Mouse (Mus musculus) macrophage (primary cell): ENCODE results near the gene Dgcr2. TPM values are rescaled to one million over a fixed set of nuclear protein-coding genes. Genes with fewer than 3 reads are reported as not detected.

Source experiments
- H3K27ac ChIP-seq: fragments of 350-480 bp; formaldehyde crosslinking; 2 replicates; pipeline ENCODE4 v1.9.0; 2021
- H3K36me3 ChIP-seq: fragments of 350-480 bp; formaldehyde crosslinking; 2 replicates; pipeline ENCODE4 v1.9.0; 2021; ENCODE audit errors: inconsistent target
- H3K4me3 ChIP-seq: fragments of 350-480 bp; formaldehyde crosslinking; 2 replicates; pipeline ENCODE4 v1.9.0; 2021; ENCODE audit errors: inconsistent target
- H3K79me2 ChIP-seq: fragments of 350-480 bp; formaldehyde crosslinking; 2 replicates; pipeline ENCODE4 v1.9.0; 2021; ENCODE audit errors: inconsistent target
- WGBS: methylation state at CpG from one replicate; pipeline ENCODE4 v1.1.7; 2026; ENCODE audit warnings: inconsistent platforms; ENCODE audit not compliant: missing documents; 5-methylcytosine and 5-hydroxymethylcytosine counted together
- polyA plus RNA-seq: library from polyadenylated mRNA; stranded (reverse); fragments of 250-400 nt; gene quantifications from 3 replicates; pipeline ENCODE4 v1.2.4, GENCODE M21; 2018; ENCODE audit warnings: inconsistent platforms

Dgcr2 gene
- polyA plus RNA-seq, 1 experiment from 2014 or later = 13.7 TPM

DNA sequence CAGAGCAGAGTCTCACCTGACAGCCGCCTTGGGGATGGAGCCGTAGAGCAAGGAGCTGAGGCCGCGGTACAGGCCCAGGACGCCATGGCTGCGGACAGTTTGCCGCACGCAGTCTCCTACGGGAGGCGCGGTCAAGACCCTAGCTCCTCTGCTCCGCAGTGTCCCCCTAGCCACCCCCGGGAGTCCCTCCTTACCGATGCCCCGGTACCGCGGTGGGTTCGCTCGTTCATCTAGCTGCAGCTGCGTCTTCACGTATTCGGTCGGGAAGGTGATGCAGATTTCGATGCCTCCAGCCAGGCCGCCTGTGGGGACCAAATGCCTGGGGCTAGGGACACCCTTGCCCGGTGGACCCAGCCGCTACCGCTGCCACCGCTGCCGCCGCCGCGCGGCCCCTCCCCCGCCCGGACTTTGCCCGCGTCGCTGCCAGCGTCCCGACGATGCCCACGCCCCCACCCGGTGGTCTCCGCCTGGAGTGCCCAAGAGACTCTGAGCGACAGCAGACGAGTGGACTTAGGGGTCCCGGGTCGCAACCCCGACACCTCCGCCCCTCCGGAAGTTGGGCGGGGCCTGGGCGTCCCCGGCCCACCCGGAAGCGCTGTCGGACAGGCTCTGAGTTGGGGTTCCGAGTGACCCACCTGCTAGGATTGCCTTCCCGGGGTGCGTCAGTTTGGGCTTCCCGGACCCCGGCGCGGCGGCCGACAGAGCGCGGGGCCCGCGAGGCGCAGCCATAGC lies 29.2 kb upstream of the Dgcr2 start:
- Histone ChIP-seq H3K79me2 (peaks cover 2% of the 10 kb centered on the region; the same call in 1 of the 2 replicates), H3K36me3 (0 out of 2 replicates have a peak, but pooled peaks cover 5% of the 10 kb centered on the region), H3K27ac (no peak overlapping the region), H3K4me3 (peak overlapping the region; percentile 38)
- WGBS = 7% methylated on average over 66 of the region's 72 CpGs

- Histone ChIP-seq H3K79me2 (peaks cover 7% of the 10 kb centered on the region; the same call in 1 of the 2 replicates), H3K36me3 (0 out of 2 replicates have a peak, but pooled peaks cover 5% of the 10 kb centered on the region), H3K4me3 (peak overlapping the region; percentile 95), H3K27ac (peak overlapping the region; percentile 83)
- WGBS = 0% methylated on average over 14 of the region's 14 CpGs
Measured at GRCm38 (mm10) chr16:17922163-17922538, 23.8 kb upstream of the Dgcr2 start.

- WGBS = under 1% methylated on average over 47 of the region's 47 CpGs
- Histone ChIP-seq H3K36me3 (0 out of 2 replicates have a peak, but pooled peaks cover 5% of the 10 kb centered on the region), H3K27ac (peak overlapping the region; percentile 83), H3K4me3 (peak overlapping the region; percentile 95), H3K79me2 (peaks cover 7% of the 10 kb centered on the region; the same call in 1 of the 2 replicates)
Measured at GRCm38 (mm10) chr16:17921325-17922162, 23.2 kb upstream of the Dgcr2 start.

DNA sequence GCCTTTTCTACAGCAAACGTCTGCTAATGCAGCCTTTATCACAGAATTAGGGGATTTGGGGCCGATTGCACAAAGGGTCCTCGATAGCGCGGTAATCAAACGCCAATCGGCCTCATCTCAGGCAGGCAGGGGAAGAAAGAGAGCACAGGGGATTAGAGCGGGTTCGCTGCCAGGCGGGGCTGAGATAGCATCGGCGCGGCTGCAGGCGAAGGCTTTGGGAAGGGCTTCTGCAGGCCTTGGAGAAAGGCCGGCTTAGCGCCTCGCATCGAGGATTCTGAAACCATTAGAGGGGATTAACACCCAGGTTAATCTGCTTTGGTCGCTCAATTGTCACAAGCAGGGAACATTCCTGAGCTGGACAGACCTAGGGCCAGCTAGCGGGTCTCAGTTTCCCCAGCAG lies 22.2 kb upstream of the Dgcr2 start:
- Histone ChIP-seq H3K27ac (no peak overlapping the region), H3K4me3 (no peak overlapping the region), H3K79me2 (peaks cover 7% of the 10 kb centered on the region; the same call in 1 of the 2 replicates), H3K36me3 (0 out of 2 replicates have a peak, but pooled peaks cover 4% of the 10 kb centered on the region)
- WGBS = 89% methylated on average over 20 of the region's 20 CpGs

DNA sequence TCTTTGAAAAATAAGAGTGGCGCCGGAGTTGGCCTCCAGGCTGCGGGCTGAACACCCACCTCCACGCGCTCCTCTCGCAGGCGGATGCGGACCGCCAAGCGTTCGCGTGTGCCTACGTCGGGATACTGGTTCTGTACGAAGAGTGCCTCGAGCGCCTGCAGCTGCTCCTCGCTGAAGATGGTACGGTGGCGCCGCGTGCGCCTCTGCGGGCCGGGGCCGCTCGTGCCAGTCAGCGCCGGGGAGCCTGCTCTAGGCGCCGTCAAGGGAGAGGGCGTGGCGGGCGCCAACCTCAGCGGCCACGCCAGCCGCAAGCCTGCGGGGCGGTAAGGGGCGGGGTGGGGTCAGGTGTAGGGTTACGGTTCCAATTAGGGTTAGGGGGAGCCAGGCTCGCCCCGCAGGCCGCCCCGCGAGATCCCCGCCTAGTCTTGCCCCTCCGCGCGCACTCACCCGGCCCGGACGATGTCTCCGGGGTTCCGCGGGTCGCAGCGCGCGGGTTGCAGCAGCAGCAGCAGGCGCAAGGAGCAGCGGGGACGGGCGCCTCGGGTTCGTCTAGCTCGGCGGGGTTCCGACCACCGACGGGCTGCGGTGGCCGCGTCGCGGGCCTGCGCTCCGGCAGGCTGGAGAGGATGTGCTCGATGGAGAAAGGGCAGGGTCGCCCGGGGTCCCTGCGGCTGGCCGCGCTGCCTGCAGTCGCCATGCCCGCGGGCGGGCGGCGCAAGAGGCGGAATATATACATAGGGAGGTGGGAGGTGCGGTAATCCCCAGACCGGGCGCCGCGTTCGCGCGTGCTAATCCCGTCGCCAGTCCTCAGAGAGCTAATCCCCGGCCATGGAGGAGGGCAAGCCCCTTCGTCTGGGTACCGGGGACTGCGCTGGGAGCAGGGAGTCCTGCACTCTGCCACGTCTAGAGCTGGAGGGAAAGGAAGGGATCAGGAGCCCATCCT lies 16.2 kb upstream of the Dgcr2 start, which contains the start of gene Gsc2:
TSS of gene Gsc2 (minus strand) at position 753 of the 943 bp plus-strand sequence.
- peaks cover 14% of the 10 kb centered on the region for H3K79me2 ChIP-seq
- 2% methylated on average over 97 of the region's 106 CpGs for WGBS
- no peak within 1 kb of the TSS for H3K27ac ChIP-seq
- H3K4me3 ChIP-seq = no peak within 1 kb of the TSS
- H3K36me3 ChIP-seq = no peaks in the 10 kb centered on the region

GRCm38 (mm10) chr16:17911052-17911595 lies 12.8 kb upstream of the Dgcr2 start, which contains the start of gene Ess2:
Gene Ess2 (minus strand): TSS chr16:17911348.
- H3K36me3 ChIP-seq = peaks cover 33% of the 10 kb centered on the region
- peaks cover 14% of the 10 kb centered on the region for H3K79me2 ChIP-seq
- peak within 1 kb of the TSS; percentile 22; the same call in 1 of the 2 replicates for H3K27ac ChIP-seq
- peak within 1 kb of the TSS; percentile 86 for H3K4me3 ChIP-seq
- under 1% methylated on average over 35 of the region's 35 CpGs for WGBS

DNA sequence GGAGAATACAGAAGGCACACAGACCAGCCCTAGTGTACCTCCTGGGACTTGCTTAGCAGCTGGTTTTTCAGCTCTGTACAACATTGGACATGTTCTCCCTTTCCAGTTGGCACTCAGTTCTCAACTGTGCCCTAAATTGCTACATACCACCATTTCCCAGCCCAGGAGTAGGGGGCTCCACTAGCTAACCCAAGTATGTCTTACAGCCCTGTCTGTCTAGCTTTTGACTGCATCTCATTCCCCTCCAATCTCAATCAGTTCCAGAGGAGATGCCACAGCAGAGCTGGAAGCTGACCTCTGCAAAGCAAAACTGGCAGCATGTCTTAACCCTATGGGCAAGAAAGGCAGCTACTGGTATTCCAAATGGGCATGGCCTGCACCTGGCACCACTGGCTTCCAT lies 2.3 kb downstream of the Dgcr2 start:
- Histone ChIP-seq H3K4me3 (no peak overlapping the region), H3K36me3 (peaks cover 9% of the 10 kb centered on the region), H3K79me2 (peaks cover under 1% of the 10 kb centered on the region; the same call in 1 of the 2 replicates), H3K27ac (no peak overlapping the region)

GRCm38 (mm10) chr16:17893923-17894322 lies 4.4 kb downstream of the Dgcr2 start, which contains the start of gene Tssk1:
Gene Tssk1 (plus strand): TSS chr16:17894223.
- H3K27ac ChIP-seq = no peak within 1 kb of the TSS
- H3K79me2 ChIP-seq = peaks cover 21% of the 10 kb centered on the region
- H3K4me3 ChIP-seq = no peak within 1 kb of the TSS
- H3K36me3 ChIP-seq = no peaks in the 10 kb centered on the region
- 93% methylated on average over 2 of the region's 2 CpGs for WGBS

- Histone ChIP-seq H3K27ac (no peak overlapping the region), H3K4me3 (no peak overlapping the region), H3K79me2 (peaks cover 34% of the 10 kb centered on the region), H3K36me3 (no peaks in the 10 kb centered on the region)
- WGBS = 52% methylated on average over 3 of the region's 3 CpGs
Measured at GRCm38 (mm10) chr16:17892606-17893005, 5.8 kb downstream of the Dgcr2 start.

DNA sequence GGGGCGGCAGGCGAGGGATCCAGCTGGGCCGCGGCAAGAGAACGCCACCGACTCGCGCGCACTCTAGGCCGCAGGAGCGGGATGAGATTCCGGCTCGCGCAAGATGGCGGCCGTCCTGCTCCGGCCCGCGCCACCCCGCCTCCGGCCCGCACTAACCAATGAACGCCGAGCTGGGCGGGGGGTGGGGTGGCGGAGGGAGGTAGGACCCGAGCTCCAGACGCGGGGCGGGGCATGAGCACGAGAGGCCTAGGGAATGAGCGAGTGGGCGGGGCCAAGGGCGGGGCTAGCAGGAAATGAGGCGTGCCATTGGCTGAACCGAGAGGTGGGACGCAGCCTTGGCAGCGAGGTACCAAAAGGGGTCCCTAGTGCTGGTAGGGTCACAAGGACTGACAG lies 6.8 kb downstream of the Dgcr2 start, which contains the start of gene Gm20518:
TSS of gene Gm20518 (minus strand) at position 105 of the 393 bp plus-strand sequence.
- Histone ChIP-seq H3K36me3 (no peaks in the 10 kb centered on the region), H3K79me2 (peaks cover 45% of the 10 kb centered on the region), H3K4me3 (peak within 1 kb of the TSS; percentile 55), H3K27ac (no peak within 1 kb of the TSS)
- WGBS = under 1% methylated on average over 23 of the region's 38 CpGs

DNA sequence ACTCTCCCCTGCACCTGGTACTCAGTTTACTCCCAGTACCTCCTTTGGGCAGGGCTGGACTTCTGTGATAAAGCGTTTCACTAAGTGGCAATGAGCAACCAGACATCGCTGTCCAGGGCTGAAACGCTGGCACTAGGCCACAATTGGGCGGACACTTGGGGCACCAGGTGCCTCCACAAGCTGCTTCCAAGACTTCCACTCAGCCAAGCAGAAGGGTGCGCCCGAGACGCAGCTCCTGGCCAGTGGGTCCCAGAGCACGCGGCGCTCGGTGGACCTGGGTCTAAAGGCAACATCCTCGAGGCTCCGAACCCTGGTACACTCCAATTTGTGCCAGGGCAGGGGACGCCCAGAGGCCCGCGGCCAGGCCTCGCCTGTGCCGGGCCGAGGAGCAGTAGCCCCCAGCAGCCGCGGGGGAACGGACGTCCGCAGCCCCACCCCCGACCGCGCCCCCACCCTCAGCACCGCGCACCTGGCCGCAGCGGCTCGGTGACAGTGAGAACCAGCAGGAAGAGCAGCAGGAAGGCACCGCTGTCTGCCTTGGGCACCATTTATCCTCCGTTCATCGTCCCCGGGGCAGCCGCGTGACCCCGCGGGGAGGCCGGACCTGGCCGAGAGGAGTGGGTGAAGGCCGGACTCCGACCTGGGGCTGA lies 7.3 kb downstream of the Dgcr2 start:
- Histone ChIP-seq H3K27ac (no peak overlapping the region), H3K36me3 (no peaks in the 10 kb centered on the region), H3K4me3 (peak overlapping the region; percentile 55), H3K79me2 (peaks cover 50% of the 10 kb centered on the region)
- 0% methylated on average over 40 of the region's 44 CpGs for WGBS

DNA sequence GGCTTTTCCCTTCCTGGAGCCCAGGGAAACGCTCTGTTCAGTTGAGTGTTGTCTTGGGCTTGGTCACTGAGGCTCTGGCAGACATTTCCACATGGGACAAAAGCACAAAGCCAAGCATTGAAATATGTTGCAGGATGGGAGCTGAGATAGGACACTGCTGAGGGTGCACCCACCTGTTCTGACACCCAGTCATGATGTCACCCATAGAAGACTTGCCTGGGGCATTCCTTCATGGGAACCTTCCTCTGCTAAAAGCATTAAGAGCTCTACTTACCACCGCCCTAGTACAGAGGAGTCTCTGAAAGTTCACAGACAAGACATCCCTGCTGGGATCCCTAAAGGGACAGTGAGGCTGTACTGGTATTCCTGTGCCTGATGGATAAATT lies 8.0 kb downstream of the Dgcr2 start:
- H3K27ac ChIP-seq = no peak overlapping the region
- peaks cover 57% of the 10 kb centered on the region for H3K79me2 ChIP-seq
- peak overlapping the region; percentile 55 for H3K4me3 ChIP-seq
- WGBS = 82% methylated on average over 2 of the region's 2 CpGs
- H3K36me3 ChIP-seq = no peaks in the 10 kb centered on the region

DNA sequence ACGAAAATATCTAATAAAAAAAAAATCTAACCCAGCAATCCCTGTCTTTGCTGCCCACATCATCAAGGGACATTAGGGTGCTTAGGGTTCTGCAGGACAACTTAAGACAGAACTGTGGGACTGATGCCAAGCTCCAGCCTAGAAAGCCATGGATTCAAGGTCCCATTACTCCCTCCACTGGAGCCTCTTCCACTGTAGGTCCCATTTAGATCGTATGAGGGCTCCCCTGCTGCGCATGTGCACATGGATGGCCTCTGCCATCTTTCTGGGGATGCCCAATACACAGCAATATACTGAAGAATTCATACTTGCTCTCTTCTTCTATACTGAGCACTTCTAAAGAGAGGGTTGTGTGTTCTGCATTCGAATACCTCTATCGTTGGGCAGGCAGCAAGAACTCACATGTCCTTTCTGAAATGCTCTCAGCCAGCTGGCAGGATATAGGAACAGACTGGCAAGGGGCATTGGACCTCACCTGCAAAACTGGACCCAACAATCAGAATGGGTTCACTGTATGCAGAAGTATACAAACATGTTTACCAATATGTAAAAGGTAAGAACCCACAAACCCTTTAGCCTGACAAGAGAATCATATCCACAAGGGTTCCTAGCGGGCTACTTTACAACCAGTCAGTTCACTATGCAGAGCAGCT lies 8.5 kb downstream of the Dgcr2 start:
- no peak overlapping the region for H3K27ac ChIP-seq
- peaks cover 62% of the 10 kb centered on the region for H3K79me2 ChIP-seq
- 87% methylated on average over 5 of the region's 6 CpGs for WGBS
- H3K36me3 ChIP-seq = no peaks in the 10 kb centered on the region
- H3K4me3 ChIP-seq = no peak overlapping the region
